Mouse (Mus musculus) large intestine, adult 2 months (tissue): ENCODE data around the gene Acox3. TPM values are rescaled to one million over a fixed set of nuclear protein-coding genes. Genes with fewer than 3 reads are reported as not detected.

Experiments used
- DNase-seq: peaks from one replicate; pipeline ENCODE4 v3.0.0-alpha.2; 2012; ENCODE audit warnings: low read depth, low spot score
- WGBS: fragments of 180-500 bp; shearing (Covaris S2); methylation state at CpG from one replicate; pipeline ENCODE4 v1.1.7; 2018; 5-methylcytosine and 5-hydroxymethylcytosine counted together
- polyA plus RNA-seq: library from polyadenylated mRNA; depleted of rRNA; stranded (reverse); fragments of >200 nt; gene quantifications from 2 replicates; pipeline ENCODE4 v1.2.3, GENCODE M21; 2012; rRNA removed

Gene Acox3
- polyA plus RNA-seq = 27.0 and 43.3 TPM in 2 replicates

GRCm38 (mm10) chr5:35582445-35583220 lies at the start of gene Acox3:
Gene Acox3 (plus strand): TSS chr5:35583040.
- DNase-seq = peak; percentile 94
- WGBS = under 1% methylated on average over 35 of the region's 35 CpGs

- WGBS = 51% methylated on average over 3 of the region's 3 CpGs
- DNase-seq = no peak
Measured at GRCm38 (mm10) chr5:35536271-35536670, 46.6 kb upstream of the Acox3 start.

- DNase-seq = no peak
- WGBS = 41% methylated on average over 1 of the region's 1 CpGs
Measured at GRCm38 (mm10) chr5:35537474-35537873, 45.4 kb upstream of the Acox3 start.

- 83% methylated on average over 3 of the region's 3 CpGs for WGBS
- DNase-seq = no peak
Measured at GRCm38 (mm10) chr5:35538022-35538421, 44.8 kb upstream of the Acox3 start.

GRCm38 (mm10) chr5:35539576-35539975 lies 43.3 kb upstream of the Acox3 start:
- WGBS = 45% methylated on average over 4 of the region's 4 CpGs
- no peak for DNase-seq

GRCm38 (mm10) chr5:35540555-35540954 lies 42.3 kb upstream of the Acox3 start:
- DNase-seq = no peak
- WGBS = 54% methylated on average over 5 of the region's 5 CpGs

GRCm38 (mm10) chr5:35541059-35541790 lies 41.6 kb upstream of the Acox3 start:
- no peak for DNase-seq
- WGBS = 62% methylated on average over 4 of the region's 4 CpGs

GRCm38 (mm10) chr5:35546127-35546526 lies 36.7 kb upstream of the Acox3 start:
- DNase-seq = no peak

- peak; percentile 45 for DNase-seq
- 29% methylated on average over 7 of the region's 7 CpGs for WGBS
Measured at GRCm38 (mm10) chr5:35551855-35552837, 30.7 kb upstream of the Acox3 start.

- DNase-seq = no peak
- WGBS = 81% methylated on average over 4 of the region's 4 CpGs
Measured at GRCm38 (mm10) chr5:35552838-35553539, 29.9 kb upstream of the Acox3 start.

- 90% methylated on average over 7 of the region's 7 CpGs for WGBS
- no peak for DNase-seq
Measured at GRCm38 (mm10) chr5:35556393-35556792, 26.4 kb upstream of the Acox3 start.

GRCm38 (mm10) chr5:35557946-35558621 lies 24.8 kb upstream of the Acox3 start:
- WGBS = 80% methylated on average over 13 of the region's 13 CpGs
- DNase-seq = no peak

- WGBS = 85% methylated on average over 8 of the region's 8 CpGs
- DNase-seq = no peak
Measured at GRCm38 (mm10) chr5:35559447-35559846, 23.4 kb upstream of the Acox3 start.

- no peak for DNase-seq
- 96% methylated on average over 2 of the region's 2 CpGs for WGBS
Measured at GRCm38 (mm10) chr5:35562616-35563015, 20.2 kb upstream of the Acox3 start.

- WGBS = 5% methylated on average over 1 of the region's 1 CpGs
- DNase-seq = no peak
Measured at GRCm38 (mm10) chr5:35563449-35563848, 19.4 kb upstream of the Acox3 start.

GRCm38 (mm10) chr5:35565217-35565616 lies 17.6 kb upstream of the Acox3 start:
- 48% methylated on average over 9 of the region's 9 CpGs for WGBS
- no peak for DNase-seq

- no peak for DNase-seq
- 92% methylated on average over 4 of the region's 4 CpGs for WGBS
Measured at GRCm38 (mm10) chr5:35566632-35567031, 16.2 kb upstream of the Acox3 start.

GRCm38 (mm10) chr5:35571546-35571945 lies 11.3 kb upstream of the Acox3 start:
- 66% methylated on average over 6 of the region's 6 CpGs for WGBS
- DNase-seq = no peak
